Mouse (Mus musculus): ENCODE data around the gene Hydin. TPM values are rescaled to one million over a fixed set of nuclear protein-coding genes. Genes with fewer than 3 reads are reported as not detected.

The Hydin gene
- polyA plus RNA-seq, 1 experiment from 2014 or later: 0.12 TPM

DNA sequence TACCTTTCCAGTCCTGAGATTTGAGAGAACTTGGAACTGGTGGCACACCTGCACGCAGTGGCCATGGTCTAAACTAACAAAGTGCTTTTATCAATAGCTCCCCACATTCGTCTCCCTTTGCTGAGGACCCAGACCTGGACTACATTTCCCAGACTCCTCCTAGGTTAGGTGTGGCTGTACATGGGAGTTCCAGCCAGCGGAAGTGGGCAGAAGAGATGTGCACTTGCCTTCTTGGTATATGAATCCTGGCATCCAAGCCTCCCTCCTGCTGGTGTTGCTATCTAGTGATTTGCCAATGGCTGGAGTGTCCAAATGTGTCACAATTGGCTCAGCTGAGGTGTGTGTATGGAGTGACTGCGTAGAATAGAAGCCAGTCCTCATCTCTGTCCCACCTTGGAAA lies 173.8 kb downstream of the Hydin start:
- no peak for TF ChIP-seq CTCF (IDR thresholded peaks at IDR 0.05; ENCODE audit: low read depth)
- no peaks in the 10 kb centered on the region for H3K27me3 ChIP-seq (ENCODE audit: insufficient read depth, low read length)
- ATAC-seq (ENCODE audit: insufficient read depth): no peak

DNA sequence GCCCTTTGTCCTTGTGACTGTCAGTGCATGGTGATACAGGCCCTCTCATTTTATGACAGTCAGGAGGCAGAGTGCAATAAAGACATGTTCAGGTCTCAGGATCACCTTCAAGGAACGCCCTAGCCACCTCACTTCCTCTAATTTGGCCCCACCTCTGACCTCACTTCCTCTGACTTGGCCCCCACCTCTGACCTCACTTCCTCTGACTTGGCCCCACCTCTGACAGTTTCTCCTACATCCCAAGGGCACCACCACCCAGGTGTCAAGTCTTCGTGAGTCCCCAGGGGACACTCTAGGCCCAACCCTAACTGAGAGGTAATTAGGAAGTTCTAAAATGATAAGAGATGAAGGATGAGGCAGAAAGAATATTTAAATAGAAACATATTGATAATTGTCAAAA lies 177.5 kb downstream of the Hydin start:
- no peaks in the 10 kb centered on the region for H3K27me3 ChIP-seq (ENCODE audit: insufficient read depth, low read length)
- H3K27ac ChIP-seq (ENCODE audit: low read depth): no peak overlapping the region
- no peak for TF ChIP-seq CTCF (IDR thresholded peaks at IDR 0.05; ENCODE audit: low read depth)
- ATAC-seq (ENCODE audit: insufficient read depth): no peak
- no peaks in the 10 kb centered on the region for H3K4me1 ChIP-seq (ENCODE audit: insufficient read depth)
- H3K9ac ChIP-seq: no peak overlapping the region
- H3K4me2 ChIP-seq: no peak overlapping the region
- H3K4me3 ChIP-seq (ENCODE audit: low read depth, low read length): no peak overlapping the region
- H3K36me3 ChIP-seq (ENCODE audit: insufficient read depth): no peaks in the 10 kb centered on the region
- WGBS: 75% methylated on average over 2 of the region's 2 CpGs
- H3K9me3 ChIP-seq (ENCODE audit: low read depth, low read length): no peaks in the 10 kb centered on the region
- DNase-seq: no peak

More for the DNA sequence above, 173.8 kb downstream of the Hydin start:
- Histone ChIP-seq H3K4me2 (no peak overlapping the region), H3K27ac (ENCODE audit: low read depth) (no peak overlapping the region), H3K36me3 (ENCODE audit: insufficient read depth) (no peaks in the 10 kb centered on the region), H3K4me3 (ENCODE audit: low read depth, low read length) (no peak overlapping the region), H3K9me3 (ENCODE audit: low read depth, low read length) (no peaks in the 10 kb centered on the region), H3K4me1 (ENCODE audit: insufficient read depth) (no peaks in the 10 kb centered on the region), H3K9ac (no peak overlapping the region)
- no peak for DNase-seq
- WGBS: 72% methylated on average over 4 of the region's 4 CpGs

DNA sequence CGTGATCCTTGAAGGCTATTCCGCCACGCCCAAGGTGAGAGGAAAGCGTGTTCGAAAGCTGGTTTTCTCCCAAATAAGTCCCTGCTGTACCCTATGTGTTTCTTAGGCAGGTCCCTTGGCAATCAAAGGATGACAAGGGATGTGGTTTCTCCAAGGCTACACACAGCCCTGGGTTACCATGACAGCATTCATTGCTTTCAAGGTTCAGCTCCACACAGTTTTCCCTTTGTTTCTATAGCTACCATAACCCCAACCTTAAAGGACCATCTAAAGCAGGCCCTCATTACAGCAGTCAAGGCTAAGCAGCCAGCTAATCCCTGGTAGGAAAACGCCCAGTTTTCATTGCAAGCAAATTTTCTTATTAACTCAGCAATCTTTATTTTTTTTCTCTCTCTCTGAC lies 183.7 kb downstream of the Hydin start:
- no peak for ATAC-seq (ENCODE audit: insufficient read depth)
- H3K27ac ChIP-seq (ENCODE audit: low read depth): no peak overlapping the region
- H3K27me3 ChIP-seq (ENCODE audit: insufficient read depth, low read length): no peaks in the 10 kb centered on the region
- no peak overlapping the region for H3K9ac ChIP-seq
- no peak for DNase-seq
- H3K9me3 ChIP-seq (ENCODE audit: low read depth, low read length): no peaks in the 10 kb centered on the region
- H3K4me3 ChIP-seq (ENCODE audit: low read depth, low read length): no peak overlapping the region
- no peak for TF ChIP-seq CTCF (IDR thresholded peaks at IDR 0.05; ENCODE audit: low read depth)
- no peaks in the 10 kb centered on the region for H3K4me1 ChIP-seq (ENCODE audit: insufficient read depth)
- 91% methylated on average over 6 of the region's 6 CpGs for WGBS
- H3K36me3 ChIP-seq (ENCODE audit: insufficient read depth): no peaks in the 10 kb centered on the region
- no peak overlapping the region for H3K4me2 ChIP-seq

DNA sequence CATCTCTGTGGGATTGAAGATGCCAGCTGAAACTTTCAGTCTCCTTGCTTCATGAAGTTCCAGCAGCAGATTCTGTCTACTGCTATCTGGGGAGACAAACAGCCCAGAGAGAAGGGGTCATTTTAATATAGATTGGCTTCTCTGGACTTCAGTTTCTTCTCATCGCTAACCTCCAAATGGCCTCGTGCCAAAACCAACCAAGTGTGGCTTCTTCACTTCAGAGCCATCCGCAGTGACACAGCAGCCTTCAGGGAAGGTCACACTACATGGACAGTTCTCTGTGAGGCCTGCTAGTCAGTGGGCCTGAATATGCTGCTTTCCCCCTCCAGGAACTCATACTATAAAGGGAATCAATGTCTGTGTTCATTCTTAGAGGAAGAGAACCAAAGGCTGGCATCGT lies 187.7 kb downstream of the Hydin start:
- H3K4me3 ChIP-seq (ENCODE audit: low read depth, low read length): no peak overlapping the region
- no peak overlapping the region for H3K4me2 ChIP-seq
- whole genome bisulfite sequencing: 78% methylated on average over 4 of the region's 4 CpGs
- no peaks in the 10 kb centered on the region for H3K4me1 ChIP-seq (ENCODE audit: insufficient read depth)
- no peaks in the 10 kb centered on the region for H3K27me3 ChIP-seq (ENCODE audit: insufficient read depth, low read length)
- H3K27ac ChIP-seq (ENCODE audit: low read depth): no peak overlapping the region
- H3K9ac ChIP-seq: no peak overlapping the region
- H3K36me3 ChIP-seq (ENCODE audit: insufficient read depth): no peaks in the 10 kb centered on the region
- H3K9me3 ChIP-seq (ENCODE audit: low read depth, low read length): no peaks in the 10 kb centered on the region
- no peak for TF ChIP-seq CTCF (IDR thresholded peaks at IDR 0.05; ENCODE audit: low read depth)
- ATAC-seq (ENCODE audit: insufficient read depth) (no peak), DNase-seq (no peak)

DNA sequence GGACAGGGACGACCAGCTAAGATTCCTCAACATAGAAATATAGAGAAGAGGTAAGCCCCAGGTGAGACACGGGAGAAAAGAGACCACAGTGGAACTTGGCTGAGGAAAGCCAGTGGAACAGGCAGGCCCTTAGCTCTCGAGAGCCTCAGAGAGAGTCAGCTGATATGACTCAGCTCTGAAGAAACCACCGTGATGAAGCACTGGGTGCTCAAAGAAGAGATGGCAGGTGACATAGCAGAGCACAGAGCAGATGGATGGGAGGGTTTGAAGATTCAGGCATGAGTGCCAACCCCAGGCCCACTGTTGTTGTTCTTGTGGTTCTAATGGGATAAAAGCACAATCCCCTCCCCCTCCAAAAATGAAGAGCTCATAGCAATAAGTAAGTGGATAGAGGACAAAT lies 190.6 kb downstream of the Hydin start:
- Histone ChIP-seq H3K9me3 (ENCODE audit: low read depth, low read length) (no peaks in the 10 kb centered on the region), H3K4me2 (no peak overlapping the region), H3K4me1 (ENCODE audit: insufficient read depth) (no peaks in the 10 kb centered on the region), H3K27me3 (ENCODE audit: insufficient read depth, low read length) (no peaks in the 10 kb centered on the region), H3K9ac (no peak overlapping the region), H3K4me3 (ENCODE audit: low read depth, low read length) (no peak overlapping the region), H3K27ac (ENCODE audit: low read depth) (no peak overlapping the region), H3K36me3 (ENCODE audit: insufficient read depth) (no peaks in the 10 kb centered on the region)
- no peak for TF ChIP-seq CTCF (IDR thresholded peaks at IDR 0.05; ENCODE audit: low read depth)
- ATAC-seq (ENCODE audit: insufficient read depth) (no peak), DNase-seq (no peak)
- WGBS: 73% methylated on average over 4 of the region's 4 CpGs

DNA sequence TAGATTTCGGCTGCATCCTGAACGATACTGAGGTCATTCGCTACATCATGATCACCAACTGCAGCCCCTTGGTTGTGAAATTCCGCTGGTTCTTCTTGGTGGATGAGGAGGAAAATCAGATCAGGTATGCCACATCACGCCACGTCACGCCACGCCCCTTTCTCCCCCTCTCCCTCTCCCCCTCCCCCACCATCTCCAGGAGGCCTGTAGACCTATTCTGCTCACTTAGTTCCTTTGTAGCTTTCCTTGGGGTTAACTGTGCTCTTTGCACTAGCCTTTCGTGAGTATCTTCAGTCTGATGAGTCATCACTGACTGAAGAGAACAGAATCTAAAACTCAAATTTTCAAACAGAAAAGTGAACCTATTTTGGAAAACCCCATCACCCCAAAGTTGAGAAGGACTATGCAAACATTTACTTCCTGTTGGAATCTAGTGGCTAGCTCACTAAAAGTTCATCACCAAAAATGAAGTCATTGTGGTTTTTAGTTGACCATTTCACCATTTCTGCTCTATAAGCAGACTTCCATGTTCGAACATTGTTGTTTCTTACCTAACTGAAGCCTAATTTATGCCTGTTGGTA lies 195.9 kb downstream of the Hydin start:
- ATAC-seq (ENCODE audit: insufficient read depth): no peak
- TF ChIP-seq CTCF (IDR thresholded peaks at IDR 0.05; ENCODE audit: low read depth): no peak
- Histone ChIP-seq H3K27ac (ENCODE audit: low read depth) (no peak overlapping the region), H3K4me2 (no peak overlapping the region), H3K4me1 (ENCODE audit: insufficient read depth) (no peaks in the 10 kb centered on the region), H3K36me3 (ENCODE audit: insufficient read depth) (no peaks in the 10 kb centered on the region), H3K9ac (no peak overlapping the region), H3K4me3 (ENCODE audit: low read depth, low read length) (no peak overlapping the region), H3K9me3 (ENCODE audit: low read depth, low read length) (no peaks in the 10 kb centered on the region), H3K27me3 (ENCODE audit: insufficient read depth, low read length) (no peaks in the 10 kb centered on the region)
- no peak for DNase-seq
- 87% methylated on average over 10 of the region's 10 CpGs for WGBS

DNA sequence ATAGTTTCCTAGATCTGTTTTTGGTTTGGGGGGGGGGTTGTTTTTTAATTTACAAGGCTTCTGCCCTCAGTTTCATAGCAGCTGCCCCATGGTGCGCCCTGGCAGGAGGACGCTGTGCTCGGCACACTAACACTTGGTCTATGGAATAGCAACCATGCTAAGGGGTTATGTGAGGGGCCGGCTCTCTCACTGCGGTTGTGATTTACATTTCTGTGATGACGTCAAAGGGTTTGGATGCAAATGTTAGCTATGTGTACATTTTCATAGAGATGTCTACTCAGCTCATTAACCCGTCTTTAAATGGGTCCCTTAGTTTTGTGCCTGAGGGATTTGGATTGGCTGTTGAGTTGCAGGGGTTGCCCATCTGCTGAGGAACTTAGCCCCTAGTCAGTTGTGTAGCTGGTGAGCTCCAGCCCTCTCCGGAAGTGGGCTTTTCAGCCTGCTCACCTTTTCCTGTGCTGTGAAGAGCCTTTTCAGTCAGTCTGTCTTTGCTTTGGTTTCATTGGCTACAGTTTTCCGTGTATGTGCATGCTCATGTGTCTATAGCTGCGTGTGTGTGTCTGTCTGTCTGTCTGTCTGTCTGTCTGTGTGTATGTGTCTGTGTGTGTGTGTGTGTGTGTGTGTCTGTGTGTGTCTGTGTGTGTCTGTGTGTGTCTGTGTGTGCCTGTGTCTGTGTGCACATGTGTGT lies 197.1 kb downstream of the Hydin start:
- no peaks in the 10 kb centered on the region for H3K4me1 ChIP-seq (ENCODE audit: insufficient read depth)
- H3K4me3 ChIP-seq (ENCODE audit: low read depth, low read length): no peak overlapping the region
- no peak overlapping the region for H3K4me2 ChIP-seq
- H3K9ac ChIP-seq: no peak overlapping the region
- ATAC-seq (ENCODE audit: insufficient read depth): no peak
- no peak overlapping the region for H3K27ac ChIP-seq (ENCODE audit: low read depth)
- no peak for TF ChIP-seq CTCF (IDR thresholded peaks at IDR 0.05; ENCODE audit: low read depth)
- no peaks in the 10 kb centered on the region for H3K27me3 ChIP-seq (ENCODE audit: insufficient read depth, low read length)
- 77% methylated on average over 10 of the region's 10 CpGs for WGBS
- no peak for DNase-seq
- no peaks in the 10 kb centered on the region for H3K36me3 ChIP-seq (ENCODE audit: insufficient read depth)
- H3K9me3 ChIP-seq (ENCODE audit: low read depth, low read length): no peaks in the 10 kb centered on the region
